In the genomic region with DNA sequence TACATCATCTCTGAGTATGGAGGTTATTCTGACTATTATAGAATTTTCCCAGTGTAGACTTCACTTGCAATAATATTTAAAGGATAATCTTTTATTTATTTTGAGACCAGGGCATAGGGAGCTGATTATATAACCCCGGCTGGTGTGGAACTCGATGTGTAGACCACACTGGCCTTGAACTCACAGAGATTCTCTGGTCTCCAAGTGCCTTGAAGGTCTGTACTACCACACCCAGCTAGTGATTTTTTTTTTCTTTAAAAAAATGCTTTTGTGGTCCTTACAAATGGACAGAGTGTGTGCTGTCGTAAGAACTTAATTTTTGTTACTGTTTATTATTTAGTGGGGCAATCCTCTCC, we compare ENCODE assay signal across 7 mouse cellular contexts. TPM values are rescaled to one million over a fixed set of nuclear protein-coding genes. Genes with fewer than 3 reads are reported as not detected.
DNase-seq lines count a peak whose midpoint lies in the region; ATAC-seq lines count a peak whose summit lies in the region.

No protein-coding gene starts in this region.

- no peak overlapping the region; the same call in 1 of the 2 replicates for H3K9ac ChIP-seq in lung, embryonic 16.5 days (ENCODE audit: low read length)
- H3K9ac ChIP-seq in forebrain, embryonic 13.5 days = peak overlapping the region; percentile 98
- H3K9ac ChIP-seq in limb, embryonic 12.5 days (replicated peaks) = no peak overlapping the region
- peak overlapping the region; percentile 10; the same call in 1 of the 2 replicates for H3K9ac ChIP-seq in stomach, embryonic 14.5 days (replicated peaks; ENCODE audit: low read depth, low read length)

- H3K4me3 ChIP-seq in lung, embryonic 16.5 days (ENCODE audit: low read length) = peak overlapping the region; percentile 97
- H3K4me3 ChIP-seq in forebrain, embryonic 13.5 days = peak overlapping the region; percentile 96
- H3K4me3 ChIP-seq in limb, embryonic 12.5 days (replicated peaks) = peak overlapping the region; percentile 99
- H3K4me3 ChIP-seq in stomach, embryonic 14.5 days (ENCODE audit: low read depth, low read length) = peak overlapping the region; percentile 96

- H3K27me3 ChIP-seq in lung, embryonic 16.5 days (ENCODE audit: control insufficient read depth, insufficient read depth, low read depth, low read length) = no peaks in the 10 kb centered on the region
- no peaks in the 10 kb centered on the region for H3K27me3 ChIP-seq in forebrain, embryonic 13.5 days
- no peaks in the 10 kb centered on the region for H3K27me3 ChIP-seq in limb, embryonic 12.5 days
- no peaks in the 10 kb centered on the region for H3K27me3 ChIP-seq in stomach, embryonic 14.5 days (ENCODE audit: control insufficient read depth, insufficient read depth, low read length)

- DNase-seq in lung, adult 18-20 months = no peak
- DNase-seq in thymus, postnatal 10 days (ENCODE audit: low spot score in 2 of 2) = no peak
- DNase-seq in gastrocnemius, postnatal 36 days = no peak

- H3K9me3 ChIP-seq in lung, embryonic 16.5 days (ENCODE audit: control insufficient read depth, low read length) = no peaks in the 10 kb centered on the region
- no peaks in the 10 kb centered on the region for H3K9me3 ChIP-seq in forebrain, embryonic 13.5 days (replicated peaks)
- no peaks in the 10 kb centered on the region for H3K9me3 ChIP-seq in limb, embryonic 12.5 days
- H3K9me3 ChIP-seq in stomach, embryonic 14.5 days (ENCODE audit: control insufficient read depth, low read depth, low read length) = no peaks in the 10 kb centered on the region

- ATAC-seq in lung, embryonic 16.5 days (ENCODE audit: low read depth) = no peak
- no peak for ATAC-seq in forebrain, embryonic 13.5 days
- no peak for ATAC-seq in limb, embryonic 12.5 days (ENCODE audit: insufficient number of reproducible peaks, insufficient read depth, low FRiP score, low TSS enrichment, low read depth)
- no peak for ATAC-seq in stomach, embryonic 14.5 days (ENCODE audit: insufficient number of reproducible peaks, insufficient read depth, low FRiP score, low read depth)

- WGBS in lung, embryonic 16.5 days = 23% methylated on average over 3 of the region's 3 CpGs
- WGBS in forebrain, embryonic 13.5 days = 67% methylated on average over 3 of the region's 3 CpGs
- 64% methylated on average over 3 of the region's 3 CpGs for WGBS in limb, embryonic 12.5 days
- WGBS in stomach, embryonic 14.5 days = 35% methylated on average over 3 of the region's 3 CpGs

- no peaks in the 10 kb centered on the region for H3K36me3 ChIP-seq in lung, embryonic 16.5 days (ENCODE audit: control insufficient read depth, insufficient read depth, low read length)
- no peaks in the 10 kb centered on the region for H3K36me3 ChIP-seq in forebrain, embryonic 13.5 days (ENCODE audit: poor library complexity, severe bottlenecking)
- no peaks in the 10 kb centered on the region for H3K36me3 ChIP-seq in limb, embryonic 12.5 days
- no peaks in the 10 kb centered on the region for H3K36me3 ChIP-seq in stomach, embryonic 14.5 days (ENCODE audit: control insufficient read depth, insufficient read depth, low read length)

- peak overlapping the region; percentile 71 for H3K4me2 ChIP-seq in lung, embryonic 16.5 days (ENCODE audit: low read depth, low read length)
- peak overlapping the region; percentile 75 for H3K4me2 ChIP-seq in forebrain, embryonic 13.5 days
- H3K4me2 ChIP-seq in limb, embryonic 12.5 days = peak overlapping the region; percentile 68
- H3K4me2 ChIP-seq in stomach, embryonic 14.5 days (replicated peaks; ENCODE audit: low read depth, low read length) = peak overlapping the region; percentile 66

- intact Hi-C loops in gastrocnemius, postnatal 36 days (cut with DNase I) = loop anchor here (5.0 kb wide), 2 partner anchors 82 to 133 kb away; a partner anchor contains a TSS

- no peak overlapping the region for H3K27ac ChIP-seq in lung, embryonic 16.5 days (ENCODE audit: low read length)
- H3K27ac ChIP-seq in forebrain, embryonic 13.5 days = no peak overlapping the region
- H3K27ac ChIP-seq in limb, embryonic 12.5 days = no peak overlapping the region
- no peak overlapping the region for H3K27ac ChIP-seq in stomach, embryonic 14.5 days (ENCODE audit: low read length)

- H3K4me1 ChIP-seq in lung, embryonic 16.5 days (replicated peaks; ENCODE audit: control insufficient read depth, insufficient read depth, low read length) = peaks cover 20% of the 10 kb centered on the region
- H3K4me1 ChIP-seq in forebrain, embryonic 13.5 days = peaks cover 29% of the 10 kb centered on the region
- peaks cover 21% of the 10 kb centered on the region for H3K4me1 ChIP-seq in limb, embryonic 12.5 days (replicated peaks)
- H3K4me1 ChIP-seq in stomach, embryonic 14.5 days (ENCODE audit: control insufficient read depth, insufficient read depth, low read length) = peaks cover 18% of the 10 kb centered on the region

RNA-seq across cellular contexts. Expression of a gene that starts 3.1 kb away (rescaled TPM):
- polyA plus RNA-seq in lung, embryonic 16.5 days (2015; fragmentation: Nextera tagmentation; extraction: Ambion mirVana) = 53.8 and 54.6 TPM in 2 replicates
- polyA plus RNA-seq in forebrain, embryonic 13.5 days (2015; fragmentation: Nextera tagmentation; extraction: Ambion mirVana) = 88.8 and 90.4 TPM in 2 replicates
- 91.4 and 95.3 TPM in 2 replicates for polyA plus RNA-seq in limb, embryonic 12.5 days (2016; fragmentation: Nextera tagmentation; extraction: Ambion mirVana)
- polyA plus RNA-seq in stomach, embryonic 14.5 days (2014; fragmentation: Nextera tagmentation; extraction: Ambion mirVana) = 63.4 and 70.2 TPM in 2 replicates
- total RNA-seq in gastrocnemius, postnatal 36 days (2021) = 100 to 1,000 TPM; 161 to 177 TPM

Comparison
In these comparisons a context has a peak if more than half of its experiments do, and no peak if none do; other contexts are left out.
1. H3K9ac ChIP-seq: peak in forebrain, embryonic 13.5 days (single experiment) and stomach, embryonic 14.5 days (single experiment); none in lung, embryonic 16.5 days (single experiment) and limb, embryonic 12.5 days (single experiment).
2. Peak in every context shown above with its lines, with median percentiles within 50 percentile points of each other: H3K4me2 ChIP-seq and H3K4me3 ChIP-seq.